Mouse (Mus musculus): ENCODE data around the gene Tmprss12.
"Not testable (repeated sequence)": the region's sequence is repeated elsewhere in the genome, so short reads cannot be mapped to it uniquely, and the experiment has no call there.

The Tmprss12 gene

GRCm38 (mm10) chr15:100280626-100281025, at the start of gene Tmprss12:
Gene Tmprss12, plus strand, starts transcription at chr15:100280837.
- no peak for DNase-seq (ENCODE audit: extremely low read depth, low read depth, low spot score)

GRCm38 (mm10) chr15:100231616-100232525, 48.8 kb upstream of the Tmprss12 start:
- DNase-seq (ENCODE audit: extremely low read depth, low read depth, low spot score): no peak

GRCm38 (mm10) chr15:100235208-100235965, 45.2 kb upstream of the Tmprss12 start:
- DNase-seq (ENCODE audit: extremely low read depth, low read depth, low spot score): no peak

GRCm38 (mm10) chr15:100236952-100237351, 43.7 kb upstream of the Tmprss12 start:
- DNase-seq (ENCODE audit: extremely low read depth, low read depth, low spot score): no peak

GRCm38 (mm10) chr15:100241780-100242179, 38.9 kb upstream of the Tmprss12 start:
- no peak for DNase-seq (ENCODE audit: extremely low read depth, low read depth, low spot score)

GRCm38 (mm10) chr15:100245951-100246350, 34.7 kb upstream of the Tmprss12 start:
- no peak for DNase-seq (ENCODE audit: extremely low read depth, low read depth, low spot score)

GRCm38 (mm10) chr15:100247296-100247695, 33.3 kb upstream of the Tmprss12 start:
- no peak for DNase-seq (ENCODE audit: extremely low read depth, low read depth, low spot score)

GRCm38 (mm10) chr15:100248665-100249433, 31.8 kb upstream of the Tmprss12 start:
- DNase-seq (ENCODE audit: extremely low read depth, low read depth, low spot score): no peak

- no peak for DNase-seq (ENCODE audit: extremely low read depth, low read depth, low spot score)
Measured at GRCm38 (mm10) chr15:100251153-100251780, 29.4 kb upstream of the Tmprss12 start.

- no peak for DNase-seq (ENCODE audit: extremely low read depth, low read depth, low spot score)
Measured at GRCm38 (mm10) chr15:100256386-100256785, 24.3 kb upstream of the Tmprss12 start.

- no peak for DNase-seq (ENCODE audit: extremely low read depth, low read depth, low spot score)
Measured at GRCm38 (mm10) chr15:100257305-100257704, 23.3 kb upstream of the Tmprss12 start.

GRCm38 (mm10) chr15:100258646-100259425, 21.8 kb upstream of the Tmprss12 start:
- no peak for DNase-seq (ENCODE audit: extremely low read depth, low read depth, low spot score)

GRCm38 (mm10) chr15:100260351-100260750, 20.3 kb upstream of the Tmprss12 start:
- DNase-seq (ENCODE audit: extremely low read depth, low read depth, low spot score): not testable (repeated sequence)

GRCm38 (mm10) chr15:100263246-100263905, 17.3 kb upstream of the Tmprss12 start:
- DNase-seq (ENCODE audit: extremely low read depth, low read depth, low spot score): no peak

- DNase-seq (ENCODE audit: extremely low read depth, low read depth, low spot score): no peak
Measured at GRCm38 (mm10) chr15:100265586-100266325, 14.9 kb upstream of the Tmprss12 start.

GRCm38 (mm10) chr15:100268916-100269315, 11.7 kb upstream of the Tmprss12 start:
- no peak for DNase-seq (ENCODE audit: extremely low read depth, low read depth, low spot score)

GRCm38 (mm10) chr15:100269776-100270175, 10.9 kb upstream of the Tmprss12 start:
- no peak for DNase-seq (ENCODE audit: extremely low read depth, low read depth, low spot score)

- DNase-seq (ENCODE audit: extremely low read depth, low read depth, low spot score): not testable (repeated sequence)
Measured at GRCm38 (mm10) chr15:100270609-100271008, 10.0 kb upstream of the Tmprss12 start.

- DNase-seq (ENCODE audit: extremely low read depth, low read depth, low spot score): no peak
Measured at GRCm38 (mm10) chr15:100271411-100271810, 9.2 kb upstream of the Tmprss12 start.

Measured in fat pad, adult 2 months (tissue).